Mouse (Mus musculus) hindbrain, embryonic 13.5 days (tissue): ENCODE results near the gene Mast4. TPM values are rescaled to one million over a fixed set of nuclear protein-coding genes. Genes with fewer than 3 reads are reported as not detected.
"Not testable (repeated sequence)": the region's sequence is repeated elsewhere in the genome, so short reads cannot be mapped to it uniquely, and the experiment has no call there.

ENCODE experiments used
- ATAC-seq: fragments of 200-750 bp; cut with Nextera tagmentation; 2 replicates; pipeline ENCODE4 v1.8.0; 2017; ENCODE audit warnings: moderate TSS enrichment; ENCODE audit not compliant: low FRiP score
- H3K27ac ChIP-seq: fragments of 300-500 bp; sonication (generic); 2 replicates; pipeline ENCODE4 v1.5.1; 2015; ENCODE audit warnings: inconsistent platforms, mild to moderate bottlenecking, moderate library complexity
- H3K27me3 ChIP-seq: fragments of 300-500 bp; sonication (generic); 2 replicates; pipeline ENCODE4 v1.6.1; 2015; ENCODE audit warnings: mild to moderate bottlenecking, inconsistent platforms
- H3K36me3 ChIP-seq: fragments of 300-500 bp; sonication (generic); 2 replicates; pipeline ENCODE4 v1.6.1; 2015; ENCODE audit warnings: mild to moderate bottlenecking, inconsistent platforms
- H3K4me1 ChIP-seq: fragments of 300-500 bp; sonication (generic); replicated peaks from 2 replicates; pipeline ENCODE4 v1.6.1; 2015; ENCODE audit warnings: inconsistent platforms
- H3K4me2 ChIP-seq: fragments of 300-500 bp; sonication (generic); 2 replicates; pipeline ENCODE4 v1.6.1; 2015; ENCODE audit warnings: inconsistent platforms, mild to moderate bottlenecking, moderate library complexity
- H3K4me3 ChIP-seq: fragments of 300-500 bp; sonication (generic); 2 replicates; pipeline ENCODE4 v1.5.1; 2015; ENCODE audit warnings: mild to moderate bottlenecking, inconsistent platforms
- H3K9ac ChIP-seq: fragments of 300-500 bp; sonication (generic); 2 replicates; pipeline ENCODE4 v1.6.1; 2015; ENCODE audit warnings: mild to moderate bottlenecking, inconsistent platforms
- H3K9me3 ChIP-seq: fragments of 300-500 bp; sonication (generic); 2 replicates; pipeline ENCODE4 v1.6.1; 2016; ENCODE audit warnings: inconsistent platforms
- WGBS: fragments of 180-500 bp; shearing (Covaris S2); methylation state at CpG from one replicate; pipeline ENCODE4 v1.1.7; 2015; 5-methylcytosine and 5-hydroxymethylcytosine counted together
- polyA plus RNA-seq: library from polyadenylated mRNA; unstranded; fragments of >200 nt; fragmentation: Nextera tagmentation; extraction: Ambion mirVana; gene quantifications from 2 replicates; pipeline ENCODE4 v1.2.1, GENCODE M21; 2015

Mast4 gene
- polyA plus RNA-seq, 1 experiment from 2014 or later, result 29.7 TPM

GRCm38 (mm10) chr13:102744481-102745269 is 589.6 kb downstream of the Mast4 start:
- WGBS, result 69% methylated on average over 9 of the region's 9 CpGs
- no peak overlapping the region for H3K27ac ChIP-seq
- no peak overlapping the region for H3K4me2 ChIP-seq
- ATAC-seq, result no peak
- H3K4me1 ChIP-seq, result peaks cover 3% of the 10 kb centered on the region; the same call in 1 of the 2 replicates
- peaks cover 9% of the 10 kb centered on the region for H3K36me3 ChIP-seq
- no peaks in the 10 kb centered on the region for H3K9me3 ChIP-seq
- no peak overlapping the region for H3K4me3 ChIP-seq
- H3K27me3 ChIP-seq, result no peaks in the 10 kb centered on the region
- H3K9ac ChIP-seq, result no peak overlapping the region

GRCm38 (mm10) chr13:102739720-102740535 is 594.4 kb downstream of the Mast4 start:
- Histone ChIP-seq H3K4me1 (no peaks in the 10 kb centered on the region), H3K27me3 (no peaks in the 10 kb centered on the region), H3K4me2 (no peak overlapping the region), H3K9ac (no peak overlapping the region), H3K27ac (no peak overlapping the region), H3K36me3 (peaks cover 56% of the 10 kb centered on the region), H3K9me3 (no peaks in the 10 kb centered on the region), H3K4me3 (no peak overlapping the region)
- no peak for ATAC-seq
- WGBS, result 91% methylated on average over 13 of the region's 13 CpGs

- Histone ChIP-seq H3K36me3 (peaks cover 61% of the 10 kb centered on the region), H3K4me1 (no peaks in the 10 kb centered on the region), H3K4me2 (no peak overlapping the region), H3K9ac (no peak overlapping the region), H3K9me3 (no peaks in the 10 kb centered on the region), H3K27ac (no peak overlapping the region), H3K27me3 (no peaks in the 10 kb centered on the region), H3K4me3 (no peak overlapping the region)
- 93% methylated on average over 7 of the region's 7 CpGs for WGBS
- ATAC-seq, result no peak
Measured at GRCm38 (mm10) chr13:102737811-102738210, 596.5 kb downstream of the Mast4 start.

GRCm38 (mm10) chr13:102733063-102733462 is 601.2 kb downstream of the Mast4 start:
- H3K4me2 ChIP-seq, result no peak overlapping the region
- no peak overlapping the region for H3K27ac ChIP-seq
- WGBS, result 46% methylated on average over 2 of the region's 2 CpGs
- no peak for ATAC-seq
- no peak overlapping the region for H3K9ac ChIP-seq
- H3K4me1 ChIP-seq, result no peaks in the 10 kb centered on the region
- no peak overlapping the region for H3K4me3 ChIP-seq
- peaks cover 35% of the 10 kb centered on the region for H3K36me3 ChIP-seq
- H3K27me3 ChIP-seq, result no peaks in the 10 kb centered on the region
- no peaks in the 10 kb centered on the region for H3K9me3 ChIP-seq

- ATAC-seq, H3K4me2 ChIP-seq, H3K4me1 ChIP-seq, H3K9me3 ChIP-seq, H3K27me3 ChIP-seq, H3K27ac ChIP-seq, H3K36me3 ChIP-seq, H3K4me3 ChIP-seq, H3K9ac ChIP-seq: not testable (repeated sequence)
- WGBS, result 71% methylated on average over 7 of the region's 7 CpGs
Measured at GRCm38 (mm10) chr13:102728951-102729350, 605.3 kb downstream of the Mast4 start.

- Histone ChIP-seq H3K27me3 (no peaks in the 10 kb centered on the region), H3K36me3 (no peaks in the 10 kb centered on the region), H3K4me1 (no peaks in the 10 kb centered on the region), H3K9ac (no peak overlapping the region), H3K9me3 (no peaks in the 10 kb centered on the region), H3K4me3 (no peak overlapping the region), H3K27ac (no peak overlapping the region), H3K4me2 (no peak overlapping the region)
- 81% methylated on average over 3 of the region's 3 CpGs for WGBS
- no peak for ATAC-seq
Measured at GRCm38 (mm10) chr13:102728035-102728434, 606.3 kb downstream of the Mast4 start.

- 79% methylated on average over 1 of the region's 1 CpGs for WGBS
- Histone ChIP-seq H3K9ac (no peak overlapping the region), H3K4me1 (no peaks in the 10 kb centered on the region)
Measured at GRCm38 (mm10) chr13:102726876-102727275, 607.4 kb downstream of the Mast4 start.

GRCm38 (mm10) chr13:102725906-102726305 is 608.4 kb downstream of the Mast4 start:
- Histone ChIP-seq H3K27me3 (no peaks in the 10 kb centered on the region), H3K4me3 (no peak overlapping the region), H3K4me2 (no peak overlapping the region), H3K4me1 (no peaks in the 10 kb centered on the region), H3K9ac (no peak overlapping the region), H3K9me3 (no peaks in the 10 kb centered on the region), H3K36me3 (no peaks in the 10 kb centered on the region), H3K27ac (no peak overlapping the region)
- 79% methylated on average over 2 of the region's 2 CpGs for WGBS
- no peak for ATAC-seq

More at GRCm38 (mm10) chr13:102726876-102727275, 607.4 kb downstream of the Mast4 start:
- Histone ChIP-seq H3K4me2 (no peak overlapping the region), H3K4me3 (no peak overlapping the region), H3K9me3 (no peaks in the 10 kb centered on the region), H3K27me3 (no peaks in the 10 kb centered on the region), H3K36me3 (no peaks in the 10 kb centered on the region), H3K27ac (no peak overlapping the region)
- ATAC-seq, result no peak

- H3K4me2 ChIP-seq, result no peak overlapping the region
- no peak overlapping the region for H3K4me3 ChIP-seq
- H3K27me3 ChIP-seq, result no peaks in the 10 kb centered on the region
- no peaks in the 10 kb centered on the region for H3K4me1 ChIP-seq
- H3K9ac ChIP-seq, result no peak overlapping the region
- no peak overlapping the region for H3K27ac ChIP-seq
- H3K9me3 ChIP-seq, result no peaks in the 10 kb centered on the region
- no peaks in the 10 kb centered on the region for H3K36me3 ChIP-seq
- no peak for ATAC-seq
Measured at GRCm38 (mm10) chr13:102725416-102725815, 608.9 kb downstream of the Mast4 start.

- no peaks in the 10 kb centered on the region for H3K9me3 ChIP-seq
- H3K4me1 ChIP-seq, result no peaks in the 10 kb centered on the region
- no peak overlapping the region for H3K4me3 ChIP-seq
- ATAC-seq, result no peak
- no peak overlapping the region for H3K4me2 ChIP-seq
- 92% methylated on average over 1 of the region's 1 CpGs for WGBS
- no peak overlapping the region for H3K9ac ChIP-seq
- H3K27ac ChIP-seq, result no peak overlapping the region
- H3K27me3 ChIP-seq, result no peaks in the 10 kb centered on the region
- H3K36me3 ChIP-seq, result no peaks in the 10 kb centered on the region
Measured at GRCm38 (mm10) chr13:102716973-102717372, 617.3 kb downstream of the Mast4 start.

GRCm38 (mm10) chr13:102700744-102701143 is 633.6 kb downstream of the Mast4 start:
- no peak for ATAC-seq
- Histone ChIP-seq H3K4me3 (no peak overlapping the region), H3K27me3 (no peaks in the 10 kb centered on the region), H3K4me1 (peaks cover 24% of the 10 kb centered on the region), H3K4me2 (no peak overlapping the region), H3K9ac (no peak overlapping the region), H3K27ac (no peak overlapping the region), H3K9me3 (no peaks in the 10 kb centered on the region), H3K36me3 (no peaks in the 10 kb centered on the region)
- WGBS, result 91% methylated on average over 3 of the region's 3 CpGs

- no peak for ATAC-seq
- no peaks in the 10 kb centered on the region for H3K9me3 ChIP-seq
- H3K9ac ChIP-seq, result no peak overlapping the region
- WGBS, result 91% methylated on average over 5 of the region's 5 CpGs
- peaks cover 24% of the 10 kb centered on the region for H3K4me1 ChIP-seq
- H3K4me3 ChIP-seq, result no peak overlapping the region
- H3K27ac ChIP-seq, result no peak overlapping the region
- no peaks in the 10 kb centered on the region for H3K36me3 ChIP-seq
- no peak overlapping the region for H3K4me2 ChIP-seq
- H3K27me3 ChIP-seq, result no peaks in the 10 kb centered on the region
Measured at GRCm38 (mm10) chr13:102700176-102700575, 634.1 kb downstream of the Mast4 start.
